Mouse (Mus musculus) lung, adult 2 months (tissue): ENCODE data around the gene Trf.

Experiments
- CTCF ChIP-seq: fragments of 200-500 bp; IDR thresholded peaks from 2 replicates; pipeline ENCODE4 v1.5.1; 2011; ENCODE audit warnings: mild to moderate bottlenecking, low read length, control low read depth; ENCODE audit not compliant: insufficient read depth
- POLR2A ChIP-seq: fragments of 200-500 bp; IDR thresholded peaks from 2 replicates; pipeline ENCODE4 v1.6.1; 2011; ENCODE audit warnings: low read depth, mild to moderate bottlenecking, control low read depth, low read length, borderline replicate concordance; ENCODE audit errors: extremely low read depth

DNA sequence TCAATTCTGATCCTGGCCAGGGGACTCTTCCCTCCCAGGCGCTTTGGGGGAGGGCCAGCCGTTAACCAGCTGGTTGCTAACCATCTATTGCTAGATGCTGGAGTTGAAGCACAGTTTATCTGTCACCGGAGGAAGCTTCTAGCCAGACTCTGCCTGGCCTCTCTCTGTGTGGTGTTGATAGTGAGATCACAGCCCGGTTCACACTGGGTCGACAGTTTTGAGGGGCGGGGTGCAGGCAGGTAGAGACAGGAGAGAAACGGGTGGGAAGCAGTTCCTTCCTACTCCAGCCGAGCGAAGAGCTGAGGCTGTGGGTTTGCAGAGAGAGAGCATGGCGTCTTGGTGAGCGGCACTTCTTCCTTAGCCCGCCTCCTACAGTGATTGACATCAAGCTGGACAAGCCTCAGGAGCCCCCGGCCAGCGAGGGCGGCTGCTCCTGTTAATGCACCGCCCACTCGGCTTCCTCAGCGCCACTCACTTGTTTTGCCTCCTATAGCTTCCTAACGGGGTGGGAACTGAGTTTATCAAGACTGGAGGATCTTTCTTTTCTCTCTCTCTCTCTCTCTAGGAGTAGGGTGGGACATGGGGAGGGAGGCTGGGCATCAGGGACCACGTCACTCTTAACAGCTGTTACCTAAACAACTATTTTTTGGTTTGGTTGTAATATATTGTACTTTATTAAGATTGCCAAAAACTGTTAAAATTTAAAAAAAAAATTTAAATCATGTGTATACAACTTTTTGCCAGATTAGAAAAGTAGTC is 49.3 kb downstream of the Trf start:
- TF ChIP-seq CTCF (no peak), POLR2A (peak; percentile 50; the same call in 1 of the 2 replicates)
